Mouse (Mus musculus) MEL (cell line): Measurements from ENCODE around the gene Gmip.

ENCODE experiments used
- BHLHE40 ChIP-seq: IDR thresholded peaks from 2 replicates; pipeline ENCODE4 v1.6.1; 2012; ENCODE audit warnings: low read depth, mild to moderate bottlenecking, inconsistent platforms, low read length, improper control_type of control experiment, borderline replicate concordance
- CHD1 ChIP-seq: IDR thresholded peaks from 2 replicates; pipeline ENCODE4 v1.6.1; 2012; ENCODE audit warnings: low read depth, mild to moderate bottlenecking, inconsistent platforms, low read length, improper control_type of control experiment
- CTCF ChIP-seq, 3 experiments: IDR thresholded peaks in 2 of 3; conservative IDR thresholded peaks in 1 of 3; 2 replicates each; pipeline ENCODE4 v1.5.1; 2011 to 2012; ENCODE audit warnings: low read length in 3 of 3, low read depth in 2 of 3, mild to moderate bottlenecking in 2 of 3, improper control_type of control experiment in 1 of 3, inconsistent platforms in 1 of 3, mixed read lengths in 1 of 3, moderate library complexity in 1 of 3; ENCODE audit not compliant: control insufficient read depth in 1 of 3, insufficient read depth in 1 of 3, poor library complexity in 1 of 3, severe bottlenecking in 1 of 3
- EP300 ChIP-seq, 2 experiments: IDR thresholded peaks; 2 replicates each; pipeline ENCODE4 v1.6.1; 2011; ENCODE audit warnings: improper control_type of control experiment in 2 of 2, low read length in 2 of 2, low read depth in 1 of 2, mild to moderate bottlenecking in 1 of 2
- POLR2A ChIP-seq, 2 experiments: IDR thresholded peaks; 2 replicates each; pipeline ENCODE4 v1.6.1; 2011 to 2012; ENCODE audit warnings: low read length in 2 of 2, mild to moderate bottlenecking in 2 of 2, control low read depth in 1 of 2, improper control_type of control experiment in 1 of 2, low read depth in 1 of 2, moderate library complexity in 1 of 2; ENCODE audit not compliant: control insufficient read depth in 1 of 2, insufficient read depth in 1 of 2, poor library complexity in 1 of 2
- POLR2AphosphoS2 ChIP-seq: IDR thresholded peaks from 2 replicates; pipeline ENCODE4 v1.6.1; 2011; ENCODE audit warnings: low read length, improper control_type of control experiment
- POLR2AphosphoS5 ChIP-seq: IDR thresholded peaks from 2 replicates; pipeline ENCODE4 v1.6.1; 2012; ENCODE audit warnings: low read depth, borderline replicate concordance, mild to moderate bottlenecking, inconsistent platforms, low read length, moderate library complexity, mixed read lengths
- USF1 ChIP-seq: IDR thresholded peaks from 2 replicates; pipeline ENCODE4 v1.6.1; 2014; ENCODE audit warnings: low read depth, mild to moderate bottlenecking, inconsistent platforms, low read length, improper control_type of control experiment, moderate library complexity

- no peak for TF ChIP-seq POLR2AphosphoS2
- TF ChIP-seq EP300 (IDR thresholded peaks at IDR 0.05; ENCODE audit: low read depth in 1 of 2, low read length in 2 of 2) = no peak
- TF ChIP-seq POLR2AphosphoS5 = no peak
- no peak for TF ChIP-seq POLR2A (IDR thresholded peaks at IDR 0.05; ENCODE audit: control insufficient read depth in 1 of 2, insufficient read depth in 1 of 2, low read depth in 1 of 2, low read length in 2 of 2, poor library complexity in 1 of 2)
- TF ChIP-seq BHLHE40 = no peak
- no peak for TF ChIP-seq CTCF (IDR thresholded peaks at IDR 0.05 in 2 of 3, conservative IDR thresholded peaks at IDR 0.05 in 1 of 3; ENCODE audit: control insufficient read depth in 1 of 3, insufficient read depth in 1 of 3, low read depth in 2 of 3, low read length in 3 of 3, poor library complexity in 1 of 3, severe bottlenecking in 1 of 3)
- TF ChIP-seq CHD1 = no peak
- TF ChIP-seq USF1 = no peak
Observed at GRCm38 (mm10) chr8:69870003-69870765, 61.7 kb downstream of the Gmip start.
